Mouse (Mus musculus) 416B (cell line): ENCODE measurements around the gene Psmd5.

Experiments
- DNase-seq: peaks from one replicate; pipeline ENCODE4 v3.0.0; 2011; ENCODE audit warnings: low read depth

Gene Psmd5

GRCm38 (mm10) chr2:34874816-34875345 lies at the start of gene Psmd5:
Gene Psmd5 (minus strand): TSS chr2:34874968.
- DNase-seq = no peak

GRCm38 (mm10) chr2:34922729-34923128 lies 48.0 kb upstream of the Psmd5 start:
- no peak for DNase-seq

- DNase-seq = no peak
Observed at GRCm38 (mm10) chr2:34920144-34920543, 45.4 kb upstream of the Psmd5 start.

- no peak for DNase-seq
Observed at GRCm38 (mm10) chr2:34915103-34915502, 40.3 kb upstream of the Psmd5 start.

GRCm38 (mm10) chr2:34914823-34915082 lies 40.0 kb upstream of the Psmd5 start:
- no peak for DNase-seq

GRCm38 (mm10) chr2:34914069-34914822 lies 39.5 kb upstream of the Psmd5 start:
- DNase-seq = no peak

GRCm38 (mm10) chr2:34913218-34914068 lies 38.7 kb upstream of the Psmd5 start, which contains the start of gene Phf19:
Gene Phf19 (minus strand): TSS chr2:34914026.
- no peak for DNase-seq

- no peak for DNase-seq
Observed at GRCm38 (mm10) chr2:34912613-34913012, 37.8 kb upstream of the Psmd5 start.

GRCm38 (mm10) chr2:34911871-34912270 lies 37.1 kb upstream of the Psmd5 start:
- no peak for DNase-seq

- no peak for DNase-seq
Observed at GRCm38 (mm10) chr2:34909719-34910118, 35.0 kb upstream of the Psmd5 start.

GRCm38 (mm10) chr2:34906861-34907604 lies 32.3 kb upstream of the Psmd5 start:
- peak; percentile 72 for DNase-seq

GRCm38 (mm10) chr2:34906426-34906825 lies 31.7 kb upstream of the Psmd5 start:
- no peak for DNase-seq

- peak; percentile 99 for DNase-seq
Observed at GRCm38 (mm10) chr2:34904849-34905542, 30.2 kb upstream of the Psmd5 start.

- no peak for DNase-seq
Observed at GRCm38 (mm10) chr2:34903652-34904405, 29.1 kb upstream of the Psmd5 start.

GRCm38 (mm10) chr2:34903191-34903590 lies 28.4 kb upstream of the Psmd5 start:
- DNase-seq = no peak

- peak; percentile 14 for DNase-seq
Observed at GRCm38 (mm10) chr2:34902731-34903130, 28.0 kb upstream of the Psmd5 start.

- no peak for DNase-seq
Observed at GRCm38 (mm10) chr2:34901726-34902125, 27.0 kb upstream of the Psmd5 start.

- DNase-seq = no peak
Observed at GRCm38 (mm10) chr2:34900412-34900811, 25.6 kb upstream of the Psmd5 start.

GRCm38 (mm10) chr2:34899682-34900081 lies 24.9 kb upstream of the Psmd5 start:
- DNase-seq = no peak

GRCm38 (mm10) chr2:34897820-34898219 lies 23.1 kb upstream of the Psmd5 start:
- DNase-seq = peak; percentile 78
